Mouse (Mus musculus): ENCODE measurements at regions not wholly inside any gene's neighbourhood (a gene's known extent, or its start where the extent isn't known, plus 50 kb on each side); places are given as distances from the start of the nearest gene placed in this dataset.

DNA sequence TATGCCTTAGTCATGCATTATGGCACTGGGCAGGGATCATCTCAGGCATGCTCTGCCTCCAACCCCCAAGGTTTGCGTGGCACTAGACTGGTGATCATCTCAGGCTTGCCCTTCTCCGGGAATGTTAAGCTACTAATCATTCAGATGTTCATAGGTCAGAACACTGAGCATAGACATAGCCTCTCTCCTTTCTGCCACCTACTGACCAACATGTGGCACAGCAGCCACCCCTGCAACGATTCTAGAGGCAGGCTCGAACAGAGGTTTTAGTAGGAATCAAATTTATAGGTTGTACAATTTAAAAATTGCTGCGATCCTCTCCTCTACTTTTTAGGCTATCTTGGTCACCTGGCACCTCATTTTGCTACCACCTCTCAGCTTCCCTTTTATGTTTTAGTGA, 430.0 kb upstream of the Got2 start:
- TF ChIP-seq CTCF (conservative IDR thresholded peaks at IDR 0.05; ENCODE audit: low read length), result peak; percentile 49
- no peak for TF ChIP-seq POU5F1 (IDR thresholded peaks at IDR 0.05; ENCODE audit: borderline replicate concordance, low read length)
